Mouse (Mus musculus) stomach, embryonic 16.5 days (tissue): ENCODE results near the gene Acox2. TPM values are rescaled to one million over a fixed set of nuclear protein-coding genes. Genes with fewer than 3 reads are reported as not detected.
"Not testable (repeated sequence)": the region's sequence is repeated elsewhere in the genome, so short reads cannot be mapped to it uniquely, and the experiment has no call there.

Source experiments
- ATAC-seq: fragments of 200-750 bp; cut with Nextera tagmentation; 2 replicates; pipeline ENCODE4 v1.8.0; 2017; ENCODE audit warnings: moderate number of reproducible peaks, moderate TSS enrichment; ENCODE audit not compliant: insufficient read depth, low FRiP score
- H3K27ac ChIP-seq: fragments of 300-500 bp; sonication (generic); 2 replicates; pipeline ENCODE4 v1.5.1; 2014; ENCODE audit warnings: low read length
- H3K27me3 ChIP-seq: fragments of 300-500 bp; sonication (generic); 2 replicates; pipeline ENCODE4 v1.6.1; 2014; ENCODE audit warnings: low read length, control low read depth, mixed read lengths; ENCODE audit not compliant: control insufficient read depth, insufficient read depth
- H3K36me3 ChIP-seq: fragments of 300-500 bp; sonication (generic); 2 replicates; pipeline ENCODE4 v1.6.1; 2014; ENCODE audit warnings: low read length; ENCODE audit not compliant: control insufficient read depth, insufficient read depth
- H3K4me1 ChIP-seq: fragments of 300-500 bp; sonication (generic); 2 replicates; pipeline ENCODE4 v1.6.1; 2014; ENCODE audit warnings: low read length, control low read depth, mixed read lengths; ENCODE audit not compliant: control insufficient read depth, insufficient read depth
- H3K4me2 ChIP-seq: fragments of 300-500 bp; sonication (generic); 2 replicates; pipeline ENCODE4 v1.6.1; 2014; ENCODE audit warnings: low read depth, low read length, mixed read lengths
- H3K4me3 ChIP-seq: fragments of 300-500 bp; sonication (generic); replicated peaks from 2 replicates; pipeline ENCODE4 v1.5.1; 2014; ENCODE audit warnings: mild to moderate bottlenecking, low read length
- H3K9ac ChIP-seq: fragments of 300-500 bp; sonication (generic); 2 replicates; pipeline ENCODE4 v1.6.1; 2014; ENCODE audit warnings: low read length
- H3K9me3 ChIP-seq: fragments of 300-500 bp; sonication (generic); replicated peaks from 2 replicates; pipeline ENCODE4 v1.6.1; 2016; ENCODE audit warnings: low read length, control low read depth; ENCODE audit not compliant: control insufficient read depth
- WGBS: fragments of 180-500 bp; shearing (Covaris S2); extraction: QIAGEN DNeasy Blood & Tissue Kit; methylation state at CpG from one replicate; pipeline ENCODE4 v1.1.7; 2014; 5-methylcytosine and 5-hydroxymethylcytosine counted together
- polyA plus RNA-seq: library from polyadenylated mRNA; unstranded; fragments of >200 nt; fragmentation: Nextera tagmentation; extraction: Ambion mirVana; gene quantifications from 2 replicates; pipeline ENCODE4 v1.2.1, GENCODE M21; 2015

Acox2 gene
- polyA plus RNA-seq, 1 experiment from 2014 or later: 2.2 TPM

- H3K36me3 ChIP-seq: no peaks in the 10 kb centered on the region
- ATAC-seq: no peak
These were observed 24.6 kb upstream of the Acox2 start for GRCm38 (mm10) chr14:8283784-8284183.

DNA sequence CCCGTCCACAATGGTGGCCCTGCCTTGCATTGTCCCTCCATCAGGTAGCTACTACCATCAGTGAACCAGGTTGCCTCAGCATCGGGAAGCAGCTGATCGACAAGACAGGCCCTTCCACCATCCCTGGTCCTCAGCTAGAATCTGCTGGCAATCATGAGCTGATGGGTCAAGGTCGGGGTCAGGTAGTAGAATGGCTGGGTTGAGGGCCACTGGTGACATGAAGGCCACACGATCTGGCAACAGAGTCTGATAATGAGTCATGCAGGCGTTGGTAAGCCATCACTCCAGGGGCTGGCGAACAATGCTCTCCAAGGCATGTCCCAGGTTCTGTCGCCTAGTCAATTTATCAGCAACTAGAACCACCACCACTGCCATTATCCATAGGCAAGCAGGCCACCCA is 12.1 kb upstream of the Acox2 start:
- not testable (repeated sequence) for H3K9me3 ChIP-seq, ATAC-seq, H3K27ac ChIP-seq, H3K36me3 ChIP-seq, H3K4me1 ChIP-seq, H3K4me3 ChIP-seq, H3K4me2 ChIP-seq, H3K9ac ChIP-seq, H3K27me3 ChIP-seq
- WGBS: 83% methylated on average over 8 of the region's 8 CpGs

More at GRCm38 (mm10) chr14:8283784-8284183, 24.6 kb upstream of the Acox2 start:
- Histone ChIP-seq H3K9me3 (no peaks in the 10 kb centered on the region), H3K27ac (no peak overlapping the region), H3K4me1 (peaks cover 8% of the 10 kb centered on the region), H3K4me2 (no peak overlapping the region), H3K27me3 (no peaks in the 10 kb centered on the region), H3K4me3 (no peak overlapping the region), H3K9ac (no peak overlapping the region)

DNA sequence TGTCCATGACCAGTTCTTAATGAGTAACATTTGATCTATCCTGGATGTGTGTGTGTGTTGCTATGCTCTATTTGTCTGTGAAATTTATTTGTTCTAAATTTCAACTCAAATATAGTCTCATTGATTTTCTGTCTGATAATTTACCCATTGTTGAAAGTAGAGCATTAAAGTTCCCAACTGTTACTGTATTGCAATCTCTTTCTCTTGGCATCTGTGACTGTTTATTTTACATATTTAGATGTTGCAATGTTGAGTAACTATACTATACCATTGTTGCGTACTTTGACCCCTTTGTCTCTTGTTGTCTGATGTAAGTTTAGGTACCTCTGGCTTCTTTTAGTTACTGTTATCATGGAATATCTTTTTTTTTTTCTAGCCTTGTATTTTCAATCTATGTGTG is 5.2 kb upstream of the Acox2 start:
- H3K27ac ChIP-seq: no peak overlapping the region
- 95% methylated on average over 1 of the region's 1 CpGs for WGBS
- no peak overlapping the region for H3K4me2 ChIP-seq
- H3K36me3 ChIP-seq: no peaks in the 10 kb centered on the region
- ATAC-seq: no peak
- no peaks in the 10 kb centered on the region for H3K4me1 ChIP-seq
- H3K4me3 ChIP-seq: no peak overlapping the region
- no peak overlapping the region for H3K9ac ChIP-seq
- no peaks in the 10 kb centered on the region for H3K9me3 ChIP-seq
- H3K27me3 ChIP-seq: no peaks in the 10 kb centered on the region

- no peak for ATAC-seq
These were observed 3.1 kb upstream of the Acox2 start for GRCm38 (mm10) chr14:8262242-8262641.

GRCm38 (mm10) chr14:8260214-8260613 is 1.1 kb upstream of the Acox2 start:
- no peak for ATAC-seq
- Histone ChIP-seq H3K27me3 (no peaks in the 10 kb centered on the region), H3K4me2 (no peak overlapping the region), H3K4me1 (no peaks in the 10 kb centered on the region), H3K36me3 (no peaks in the 10 kb centered on the region), H3K9me3 (no peaks in the 10 kb centered on the region), H3K9ac (no peak overlapping the region), H3K4me3 (no peak overlapping the region), H3K27ac (no peak overlapping the region)
- WGBS: 74% methylated on average over 5 of the region's 5 CpGs

More at GRCm38 (mm10) chr14:8262242-8262641, 3.1 kb upstream of the Acox2 start:
- Histone ChIP-seq H3K9me3 (no peaks in the 10 kb centered on the region), H3K27me3 (no peaks in the 10 kb centered on the region), H3K4me2 (no peak overlapping the region), H3K9ac (no peak overlapping the region), H3K4me3 (no peak overlapping the region), H3K36me3 (no peaks in the 10 kb centered on the region), H3K27ac (no peak overlapping the region), H3K4me1 (no peaks in the 10 kb centered on the region)
- WGBS: 52% methylated on average over 1 of the region's 1 CpGs

GRCm38 (mm10) chr14:8258752-8259151 is 401 bp downstream of the Acox2 start:
- H3K4me2 ChIP-seq: no peak overlapping the region
- H3K4me1 ChIP-seq: no peaks in the 10 kb centered on the region
- no peaks in the 10 kb centered on the region for H3K36me3 ChIP-seq
- no peak overlapping the region for H3K9ac ChIP-seq
- no peaks in the 10 kb centered on the region for H3K27me3 ChIP-seq
- H3K4me3 ChIP-seq: no peak overlapping the region
- H3K27ac ChIP-seq: no peak overlapping the region
- no peaks in the 10 kb centered on the region for H3K9me3 ChIP-seq
- WGBS: 63% methylated on average over 3 of the region's 3 CpGs
- ATAC-seq: peak; percentile 59; the same call in 1 of the 2 replicates

DNA sequence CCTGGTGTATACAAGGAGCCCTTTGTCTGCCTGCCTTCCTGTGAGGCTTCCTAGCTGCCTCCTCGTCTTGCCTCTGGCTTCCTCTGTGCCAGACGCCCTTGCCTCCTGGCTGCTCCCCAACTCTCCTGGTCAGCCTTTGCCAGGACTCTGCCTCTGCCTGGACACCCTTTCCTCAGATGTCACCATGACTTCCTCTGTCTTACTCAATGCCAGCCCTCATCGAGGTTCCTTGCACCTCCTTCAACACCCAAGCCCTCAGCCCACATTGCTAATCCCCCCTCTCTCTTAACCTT is 872 bp downstream of the Acox2 start:
- 0 out of 2 replicates have a peak, but pooled peaks have one; percentile 18 for ATAC-seq
- Histone ChIP-seq H3K9me3 (no peaks in the 10 kb centered on the region), H3K4me1 (no peaks in the 10 kb centered on the region), H3K4me3 (no peak overlapping the region), H3K27me3 (peaks cover 4% of the 10 kb centered on the region; the same call in 1 of the 2 replicates), H3K27ac (no peak overlapping the region), H3K36me3 (no peaks in the 10 kb centered on the region), H3K4me2 (no peak overlapping the region), H3K9ac (no peak overlapping the region)
- WGBS: 38% methylated on average over 3 of the region's 3 CpGs

GRCm38 (mm10) chr14:8257521-8258334 is 1.4 kb downstream of the Acox2 start:
- no peak overlapping the region for H3K4me2 ChIP-seq
- 0 out of 2 replicates have a peak, but pooled peaks have one; percentile 12 for ATAC-seq
- no peaks in the 10 kb centered on the region for H3K9me3 ChIP-seq
- no peak overlapping the region for H3K4me3 ChIP-seq
- no peak overlapping the region for H3K27ac ChIP-seq
- no peaks in the 10 kb centered on the region for H3K4me1 ChIP-seq
- WGBS: 45% methylated on average over 7 of the region's 7 CpGs
- H3K36me3 ChIP-seq: no peaks in the 10 kb centered on the region
- H3K9ac ChIP-seq: no peak overlapping the region
- peaks cover 5% of the 10 kb centered on the region; the same call in 1 of the 2 replicates for H3K27me3 ChIP-seq

DNA sequence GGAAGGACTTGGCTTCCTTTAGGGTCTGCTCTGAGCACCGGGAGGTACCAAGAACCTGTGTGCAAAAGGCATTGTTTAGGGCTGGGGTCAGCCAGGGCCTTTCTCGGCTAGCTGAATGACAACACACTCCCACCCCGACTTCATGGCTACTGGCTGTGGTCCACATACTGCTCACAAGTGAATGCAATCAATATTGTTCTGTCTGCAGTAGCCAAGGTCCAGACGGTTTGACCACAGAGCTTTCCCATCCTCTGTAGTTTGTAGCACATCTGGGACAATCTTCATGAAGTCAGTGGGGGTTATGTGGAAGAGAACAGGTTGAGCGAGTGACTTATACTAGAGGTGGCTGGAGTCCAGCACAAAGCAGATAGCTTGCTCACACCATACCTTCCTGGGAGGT is 2.3 kb downstream of the Acox2 start:
- ATAC-seq: no peak
- H3K4me3 ChIP-seq: no peak overlapping the region
- H3K9me3 ChIP-seq: no peaks in the 10 kb centered on the region
- no peak overlapping the region for H3K4me2 ChIP-seq
- no peaks in the 10 kb centered on the region for H3K36me3 ChIP-seq
- 51% methylated on average over 5 of the region's 5 CpGs for WGBS
- H3K9ac ChIP-seq: no peak overlapping the region
- no peaks in the 10 kb centered on the region for H3K4me1 ChIP-seq
- peaks cover 5% of the 10 kb centered on the region; the same call in 1 of the 2 replicates for H3K27me3 ChIP-seq
- H3K27ac ChIP-seq: no peak overlapping the region
